Mouse (Mus musculus) embryonic facial prominence, embryonic 15.5 days (tissue): ENCODE data around the gene Atp1a2. TPM values are rescaled to one million over a fixed set of nuclear protein-coding genes. Genes with fewer than 3 reads are reported as not detected.

Source experiments
- ATAC-seq: fragments of 200-750 bp; cut with Nextera tagmentation; 2 replicates; pipeline ENCODE4 v1.8.0; 2017; ENCODE audit warnings: low read depth, moderate TSS enrichment; ENCODE audit not compliant: insufficient number of reproducible peaks, low FRiP score, low TSS enrichment
- H3K27ac ChIP-seq: fragments of 300-500 bp; sonication (generic); replicated peaks from 2 replicates; pipeline ENCODE4 v1.5.1; 2015; ENCODE audit warnings: mild to moderate bottlenecking, inconsistent platforms
- H3K27me3 ChIP-seq: fragments of 300-500 bp; sonication (generic); 2 replicates; pipeline ENCODE4 v1.6.1; 2015; ENCODE audit warnings: inconsistent platforms
- H3K36me3 ChIP-seq: fragments of 300-500 bp; sonication (generic); 2 replicates; pipeline ENCODE4 v1.6.1; 2015; ENCODE audit warnings: mild to moderate bottlenecking, inconsistent platforms
- H3K4me1 ChIP-seq: fragments of 300-500 bp; sonication (generic); 2 replicates; pipeline ENCODE4 v1.6.1; 2015; ENCODE audit warnings: inconsistent platforms
- H3K4me2 ChIP-seq: fragments of 300-500 bp; sonication (generic); replicated peaks from 2 replicates; pipeline ENCODE4 v1.6.1; 2015; ENCODE audit warnings: mild to moderate bottlenecking, inconsistent platforms
- H3K4me3 ChIP-seq: fragments of 300-500 bp; sonication (generic); replicated peaks from 2 replicates; pipeline ENCODE4 v1.5.1; 2015; ENCODE audit warnings: mild to moderate bottlenecking, inconsistent platforms
- H3K9ac ChIP-seq: fragments of 300-500 bp; sonication (generic); 2 replicates; pipeline ENCODE4 v1.6.1; 2015; ENCODE audit warnings: inconsistent platforms
- H3K9me3 ChIP-seq: fragments of 300-500 bp; sonication (generic); replicated peaks from 2 replicates; pipeline ENCODE4 v1.6.1; 2016; ENCODE audit warnings: inconsistent platforms
- WGBS: fragments of 180-500 bp; shearing (Covaris S2); methylation state at CpG from one replicate; pipeline ENCODE4 v1.1.7; 2015; 5-methylcytosine and 5-hydroxymethylcytosine counted together
- polyA plus RNA-seq: library from polyadenylated mRNA; unstranded; fragments of >200 nt; fragmentation: Nextera tagmentation; extraction: Ambion mirVana; gene quantifications from 2 replicates; pipeline ENCODE4 v1.2.1, GENCODE M21; 2015

The Atp1a2 gene
- polyA plus RNA-seq, 1 experiment from 2014 or later = 5.6 TPM

GRCm38 (mm10) chr1:172302311-172302710, 4.4 kb upstream of the Atp1a2 start:
- H3K4me1 ChIP-seq = peaks cover 19% of the 10 kb centered on the region
- WGBS = 64% methylated on average over 3 of the region's 3 CpGs
- H3K27ac ChIP-seq = no peak overlapping the region
- H3K4me2 ChIP-seq = no peak overlapping the region
- ATAC-seq = no peak
- no peaks in the 10 kb centered on the region for H3K27me3 ChIP-seq
- H3K36me3 ChIP-seq = no peaks in the 10 kb centered on the region
- H3K9ac ChIP-seq = no peak overlapping the region
- no peaks in the 10 kb centered on the region for H3K9me3 ChIP-seq
- H3K4me3 ChIP-seq = no peak overlapping the region

- Histone ChIP-seq H3K9me3 (no peaks in the 10 kb centered on the region), H3K27me3 (no peaks in the 10 kb centered on the region), H3K9ac (no peak overlapping the region), H3K36me3 (no peaks in the 10 kb centered on the region), H3K4me2 (no peak overlapping the region), H3K4me1 (peaks cover 26% of the 10 kb centered on the region), H3K4me3 (no peak overlapping the region), H3K27ac (no peak overlapping the region)
- no peak for ATAC-seq
- WGBS = 50% methylated on average over 12 of the region's 12 CpGs
Measured at GRCm38 (mm10) chr1:172301180-172301579, 3.3 kb upstream of the Atp1a2 start.

GRCm38 (mm10) chr1:172300247-172300646, 2.4 kb upstream of the Atp1a2 start:
- no peak for ATAC-seq
- Histone ChIP-seq H3K4me3 (no peak overlapping the region), H3K9ac (no peak overlapping the region), H3K9me3 (no peaks in the 10 kb centered on the region), H3K36me3 (no peaks in the 10 kb centered on the region), H3K4me1 (peaks cover 35% of the 10 kb centered on the region), H3K27ac (no peak overlapping the region), H3K27me3 (no peaks in the 10 kb centered on the region), H3K4me2 (no peak overlapping the region)
- 71% methylated on average over 5 of the region's 5 CpGs for WGBS

- no peak for ATAC-seq
- 61% methylated on average over 7 of the region's 7 CpGs for WGBS
- Histone ChIP-seq H3K27ac (no peak overlapping the region), H3K4me3 (no peak overlapping the region), H3K9me3 (no peaks in the 10 kb centered on the region), H3K9ac (no peak overlapping the region), H3K27me3 (no peaks in the 10 kb centered on the region), H3K4me2 (no peak overlapping the region), H3K4me1 (peaks cover 37% of the 10 kb centered on the region), H3K36me3 (no peaks in the 10 kb centered on the region)
Measured at GRCm38 (mm10) chr1:172299528-172299927, 1.7 kb upstream of the Atp1a2 start.

DNA sequence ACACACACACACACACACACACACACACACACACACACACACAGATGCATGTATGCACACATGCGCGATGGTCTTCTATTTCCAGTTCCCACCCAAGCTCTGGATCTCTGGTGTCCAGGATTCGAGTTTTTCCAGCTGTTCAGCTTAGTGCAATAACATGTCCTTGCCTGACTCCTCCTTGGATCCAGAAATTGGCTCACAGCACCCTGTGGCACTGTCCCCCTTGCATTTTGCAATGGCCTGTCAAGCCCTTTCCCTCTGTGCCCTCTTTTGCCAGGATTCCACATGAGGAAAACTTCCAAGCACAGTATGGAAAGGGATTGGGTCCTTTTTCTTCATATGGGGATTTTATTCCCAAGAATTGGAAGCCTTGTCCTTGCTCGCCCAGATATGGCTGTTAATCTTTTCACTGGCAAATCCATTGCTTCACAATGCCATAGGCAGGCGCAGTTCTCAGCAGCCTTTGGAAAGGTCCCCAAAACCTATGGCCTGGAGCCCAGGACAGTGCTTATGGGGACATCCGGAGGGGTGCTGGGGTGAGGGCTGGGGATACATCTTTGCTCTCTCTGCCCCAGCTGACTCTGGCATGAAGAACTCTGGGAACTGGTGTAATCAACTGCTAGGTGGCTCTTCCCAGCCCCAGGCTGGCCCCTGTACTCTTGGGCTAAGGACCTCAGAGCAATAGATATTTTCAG, 901 bp downstream of the Atp1a2 start:
- Histone ChIP-seq H3K4me2 (peak overlapping the region; percentile 39), H3K4me1 (peaks cover 37% of the 10 kb centered on the region), H3K4me3 (peak overlapping the region; percentile 18; the same call in 1 of the 2 replicates), H3K36me3 (no peaks in the 10 kb centered on the region), H3K9ac (no peak overlapping the region), H3K27me3 (no peaks in the 10 kb centered on the region), H3K27ac (no peak overlapping the region; the same call in 1 of the 2 replicates), H3K9me3 (no peaks in the 10 kb centered on the region)
- ATAC-seq = no peak
- 70% methylated on average over 6 of the region's 6 CpGs for WGBS

GRCm38 (mm10) chr1:172295751-172296197, 2.1 kb downstream of the Atp1a2 start:
- Histone ChIP-seq H3K9ac (no peak overlapping the region), H3K4me1 (peaks cover 34% of the 10 kb centered on the region), H3K4me3 (no peak overlapping the region), H3K27me3 (no peaks in the 10 kb centered on the region), H3K27ac (no peak overlapping the region), H3K36me3 (no peaks in the 10 kb centered on the region), H3K4me2 (0 out of 2 replicates have a peak overlapping the region, but pooled peaks have one; percentile 39), H3K9me3 (no peaks in the 10 kb centered on the region)
- no peak for ATAC-seq
- WGBS = 43% methylated on average over 4 of the region's 4 CpGs

DNA sequence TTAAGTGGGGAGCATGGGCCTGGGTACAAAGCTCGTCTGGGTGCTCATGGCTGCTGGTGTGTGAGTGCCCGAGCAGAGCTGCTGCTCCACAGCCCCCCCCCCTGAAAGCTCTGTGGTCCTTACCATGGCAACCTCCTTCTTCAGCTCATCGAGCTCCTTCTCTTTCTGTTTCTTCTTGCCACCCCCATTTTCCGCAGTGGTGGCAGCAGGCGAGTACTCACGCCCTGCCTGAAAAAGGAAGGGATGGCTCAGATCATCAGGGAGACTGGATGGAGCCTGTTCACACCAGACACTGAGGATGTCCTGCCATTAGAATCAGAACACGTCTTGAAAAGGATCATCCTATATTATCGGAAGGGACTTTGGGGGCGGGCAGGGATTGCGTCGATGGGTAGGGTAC, 4.4 kb downstream of the Atp1a2 start:
- Histone ChIP-seq H3K9me3 (no peaks in the 10 kb centered on the region), H3K4me2 (no peak overlapping the region), H3K36me3 (no peaks in the 10 kb centered on the region), H3K27me3 (no peaks in the 10 kb centered on the region), H3K4me1 (peaks cover 33% of the 10 kb centered on the region), H3K9ac (no peak overlapping the region), H3K4me3 (no peak overlapping the region), H3K27ac (no peak overlapping the region)
- WGBS = 87% methylated on average over 11 of the region's 11 CpGs
- ATAC-seq = no peak

- ATAC-seq = no peak
- 66% methylated on average over 2 of the region's 2 CpGs for WGBS
- no peak overlapping the region for H3K4me2 ChIP-seq
Measured at GRCm38 (mm10) chr1:172292880-172293279, 5.0 kb downstream of the Atp1a2 start.

DNA sequence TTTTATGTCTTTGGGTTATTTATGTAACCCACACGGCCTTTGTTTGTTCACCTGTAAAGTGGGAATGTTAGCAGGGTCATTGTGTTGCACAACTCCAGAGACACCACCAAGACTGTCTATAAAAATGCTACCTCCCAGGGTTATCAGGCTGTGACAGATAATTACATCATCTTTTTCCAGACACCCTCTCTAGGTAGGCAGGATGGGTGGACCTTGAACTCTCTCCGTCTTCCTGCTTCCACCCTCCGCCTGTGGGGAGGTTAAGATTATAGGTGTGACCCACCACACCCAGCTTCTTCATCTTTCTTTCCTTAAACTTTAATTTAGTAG, 8.3 kb downstream of the Atp1a2 start:
- no peaks in the 10 kb centered on the region for H3K9me3 ChIP-seq
- H3K4me3 ChIP-seq = no peak overlapping the region
- H3K4me2 ChIP-seq = no peak overlapping the region
- no peaks in the 10 kb centered on the region for H3K27me3 ChIP-seq
- no peak overlapping the region for H3K9ac ChIP-seq
- WGBS = 75% methylated on average over 3 of the region's 3 CpGs
- H3K36me3 ChIP-seq = no peaks in the 10 kb centered on the region
- ATAC-seq = no peak
- H3K27ac ChIP-seq = no peak overlapping the region
- H3K4me1 ChIP-seq = no peaks in the 10 kb centered on the region

More at GRCm38 (mm10) chr1:172292880-172293279, 5.0 kb downstream of the Atp1a2 start:
- Histone ChIP-seq H3K9me3 (no peaks in the 10 kb centered on the region), H3K4me1 (peaks cover 27% of the 10 kb centered on the region), H3K9ac (no peak overlapping the region), H3K36me3 (no peaks in the 10 kb centered on the region), H3K4me3 (no peak overlapping the region), H3K27ac (no peak overlapping the region), H3K27me3 (no peaks in the 10 kb centered on the region)

GRCm38 (mm10) chr1:172288900-172289616, 8.8 kb downstream of the Atp1a2 start:
- Histone ChIP-seq H3K9me3 (no peaks in the 10 kb centered on the region), H3K36me3 (no peaks in the 10 kb centered on the region), H3K9ac (no peak overlapping the region), H3K4me1 (no peaks in the 10 kb centered on the region), H3K4me2 (no peak overlapping the region), H3K27me3 (no peaks in the 10 kb centered on the region), H3K4me3 (no peak overlapping the region), H3K27ac (no peak overlapping the region)
- no peak for ATAC-seq
- WGBS = 86% methylated on average over 11 of the region's 11 CpGs

DNA sequence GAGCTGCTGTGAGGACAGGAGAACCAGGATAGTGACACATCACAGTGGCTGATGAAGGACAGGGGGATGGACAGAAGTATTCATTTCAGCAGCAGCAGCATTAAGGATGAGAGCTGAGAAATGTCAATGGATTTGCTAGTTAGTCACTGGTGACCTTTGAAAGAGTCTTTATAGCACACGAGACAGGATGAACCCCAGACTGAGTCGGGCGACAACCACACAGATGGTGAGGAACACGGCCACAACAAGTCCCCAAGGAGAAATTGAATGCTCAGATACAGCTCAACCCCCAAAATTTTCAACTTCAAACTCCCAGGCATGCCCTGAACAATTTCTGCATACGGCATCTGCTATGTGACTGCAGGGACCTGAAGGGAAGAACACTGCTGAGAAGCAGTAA, 11.1 kb downstream of the Atp1a2 start:
- 65% methylated on average over 5 of the region's 5 CpGs for WGBS
- H3K9me3 ChIP-seq = no peaks in the 10 kb centered on the region

More for the DNA sequence above, 11.1 kb downstream of the Atp1a2 start:
- H3K4me1 ChIP-seq = no peaks in the 10 kb centered on the region
- H3K4me2 ChIP-seq = no peak overlapping the region
- ATAC-seq = no peak
- no peaks in the 10 kb centered on the region for H3K36me3 ChIP-seq
- H3K27ac ChIP-seq = no peak overlapping the region
- no peak overlapping the region for H3K9ac ChIP-seq
- H3K27me3 ChIP-seq = no peaks in the 10 kb centered on the region
- H3K4me3 ChIP-seq = no peak overlapping the region
